Mouse (Mus musculus): ENCODE measurements at regions not wholly inside any gene's neighbourhood (a gene's known extent, or its start where the extent isn't known, plus 50 kb on each side); places are given as distances from the start of the nearest gene placed in this dataset.

GRCm38 (mm10) chr1:78876156-78876555 lies 59.6 kb downstream of the Kcne4 start:
- Histone ChIP-seq H3K9me3 (no peaks in the 10 kb centered on the region), H3K36me3 (no peaks in the 10 kb centered on the region), H3K27me3 (no peaks in the 10 kb centered on the region), H3K4me2 (no peak overlapping the region), H3K9ac (no peak overlapping the region), H3K4me3 (no peak overlapping the region), H3K4me1 (no peaks in the 10 kb centered on the region), H3K27ac (no peak overlapping the region)
- no peak for ATAC-seq (ENCODE audit: borderline replicate concordance, extremely low read depth, low FRiP score, low TSS enrichment)
- WGBS, result 83% methylated on average over 3 of the region's 3 CpGs

- H3K27me3 ChIP-seq, result no peaks in the 10 kb centered on the region
- H3K36me3 ChIP-seq, result no peaks in the 10 kb centered on the region
- no peak overlapping the region for H3K4me2 ChIP-seq
- no peak for ATAC-seq (ENCODE audit: borderline replicate concordance, extremely low read depth, low FRiP score, low TSS enrichment)
- no peaks in the 10 kb centered on the region for H3K9me3 ChIP-seq
- WGBS, result 63% methylated on average over 2 of the region's 2 CpGs
- no peak overlapping the region for H3K4me3 ChIP-seq
- H3K9ac ChIP-seq, result no peak overlapping the region
- no peaks in the 10 kb centered on the region for H3K4me1 ChIP-seq
- H3K27ac ChIP-seq, result no peak overlapping the region
These were observed 62.7 kb downstream of the Kcne4 start for GRCm38 (mm10) chr1:78879246-78879645.

- no peak overlapping the region for H3K27ac ChIP-seq
- H3K36me3 ChIP-seq, result no peaks in the 10 kb centered on the region
- H3K4me2 ChIP-seq, result no peak overlapping the region
- no peak overlapping the region for H3K4me3 ChIP-seq
- H3K4me1 ChIP-seq, result no peaks in the 10 kb centered on the region
- 74% methylated on average over 3 of the region's 3 CpGs for WGBS
- no peak for ATAC-seq (ENCODE audit: borderline replicate concordance, extremely low read depth, low FRiP score, low TSS enrichment)
- H3K9ac ChIP-seq, result no peak overlapping the region
- no peaks in the 10 kb centered on the region for H3K27me3 ChIP-seq
- H3K9me3 ChIP-seq, result no peaks in the 10 kb centered on the region
These were observed 65.9 kb downstream of the Kcne4 start for GRCm38 (mm10) chr1:78882455-78882854.

- H3K36me3 ChIP-seq, result no peaks in the 10 kb centered on the region
- no peak overlapping the region for H3K4me2 ChIP-seq
- no peak overlapping the region for H3K4me3 ChIP-seq
- no peak overlapping the region for H3K27ac ChIP-seq
- WGBS, result 72% methylated on average over 9 of the region's 9 CpGs
- no peaks in the 10 kb centered on the region for H3K27me3 ChIP-seq
- H3K4me1 ChIP-seq, result no peaks in the 10 kb centered on the region
- no peak for ATAC-seq (ENCODE audit: borderline replicate concordance, extremely low read depth, low FRiP score, low TSS enrichment)
- no peak overlapping the region for H3K9ac ChIP-seq
- H3K9me3 ChIP-seq, result no peaks in the 10 kb centered on the region
These were observed 72.7 kb downstream of the Kcne4 start for GRCm38 (mm10) chr1:78889241-78889640.

DNA sequence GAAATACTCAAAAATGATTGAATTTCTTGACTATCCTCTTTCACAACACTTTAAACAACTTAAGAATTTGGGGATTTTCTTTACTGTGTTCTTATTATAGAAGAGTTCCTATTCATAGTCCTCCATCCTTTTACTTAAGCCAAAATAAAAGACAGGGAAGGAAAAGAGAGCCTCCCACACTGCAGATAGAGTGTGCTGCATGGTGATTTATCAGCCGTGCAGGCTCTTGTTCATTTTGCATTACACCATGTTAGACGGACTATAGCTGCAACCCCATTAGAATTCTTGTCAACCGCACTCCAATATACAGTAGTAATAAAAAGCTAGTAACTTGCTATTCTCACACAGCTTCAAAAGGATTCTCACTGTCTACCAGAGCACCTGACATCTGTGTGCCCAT lies 74.8 kb downstream of the Kcne4 start:
- Histone ChIP-seq H3K4me2 (no peak overlapping the region), H3K4me3 (no peak overlapping the region), H3K9me3 (no peaks in the 10 kb centered on the region), H3K4me1 (no peaks in the 10 kb centered on the region), H3K27me3 (no peaks in the 10 kb centered on the region), H3K36me3 (no peaks in the 10 kb centered on the region), H3K27ac (no peak overlapping the region), H3K9ac (no peak overlapping the region)
- 82% methylated on average over 3 of the region's 3 CpGs for WGBS
- ATAC-seq (ENCODE audit: borderline replicate concordance, extremely low read depth, low FRiP score, low TSS enrichment), result no peak

- Histone ChIP-seq H3K4me3 (no peak overlapping the region), H3K9me3 (no peaks in the 10 kb centered on the region), H3K4me2 (no peak overlapping the region), H3K36me3 (no peaks in the 10 kb centered on the region), H3K9ac (no peak overlapping the region), H3K27ac (no peak overlapping the region), H3K4me1 (no peaks in the 10 kb centered on the region), H3K27me3 (no peaks in the 10 kb centered on the region)
- no peak for ATAC-seq (ENCODE audit: borderline replicate concordance, extremely low read depth, low FRiP score, low TSS enrichment)
- WGBS, result 62% methylated on average over 4 of the region's 4 CpGs
These were observed 77.7 kb downstream of the Kcne4 start for GRCm38 (mm10) chr1:78894301-78894700.

- no peak overlapping the region for H3K4me3 ChIP-seq
- WGBS, result 83% methylated on average over 2 of the region's 2 CpGs
- H3K27me3 ChIP-seq, result no peaks in the 10 kb centered on the region
- H3K9me3 ChIP-seq, result no peaks in the 10 kb centered on the region
- no peak overlapping the region for H3K9ac ChIP-seq
- H3K27ac ChIP-seq, result no peak overlapping the region
- no peak for ATAC-seq (ENCODE audit: borderline replicate concordance, extremely low read depth, low FRiP score, low TSS enrichment)
- no peaks in the 10 kb centered on the region for H3K4me1 ChIP-seq
- H3K36me3 ChIP-seq, result no peaks in the 10 kb centered on the region
- no peak overlapping the region for H3K4me2 ChIP-seq
These were observed 78.6 kb downstream of the Kcne4 start for GRCm38 (mm10) chr1:78895112-78895511.

GRCm38 (mm10) chr1:78907591-78907990 lies 91.0 kb downstream of the Kcne4 start:
- 68% methylated on average over 1 of the region's 1 CpGs for WGBS
- H3K4me2 ChIP-seq, result no peak overlapping the region
- H3K4me1 ChIP-seq, result no peaks in the 10 kb centered on the region
- no peak overlapping the region for H3K9ac ChIP-seq
- no peak overlapping the region for H3K4me3 ChIP-seq
- H3K36me3 ChIP-seq, result no peaks in the 10 kb centered on the region
- ATAC-seq (ENCODE audit: borderline replicate concordance, extremely low read depth, low FRiP score, low TSS enrichment), result no peak
- no peak overlapping the region for H3K27ac ChIP-seq
- H3K27me3 ChIP-seq, result no peaks in the 10 kb centered on the region
- H3K9me3 ChIP-seq, result no peaks in the 10 kb centered on the region

DNA sequence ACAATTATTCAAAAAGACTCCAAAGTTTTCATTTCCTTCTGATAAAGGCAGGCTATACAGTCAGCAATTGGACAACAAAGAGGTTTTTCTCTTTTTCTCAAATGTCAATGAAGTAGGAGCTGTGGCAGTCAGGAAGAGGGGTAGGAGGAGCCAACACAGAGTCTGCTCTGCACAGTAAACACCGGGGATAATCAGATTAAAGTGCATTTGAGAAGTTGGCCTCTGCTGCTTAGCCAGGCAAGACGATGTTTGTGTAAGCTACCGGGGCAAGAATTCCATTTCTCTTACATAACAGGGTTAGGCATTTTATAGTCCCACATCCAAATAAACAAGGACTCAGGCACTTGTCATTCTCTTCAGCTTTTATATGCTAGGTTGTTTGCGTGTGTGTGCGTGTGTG lies 91.4 kb downstream of the Kcne4 start:
- Histone ChIP-seq H3K4me3 (no peak overlapping the region), H3K4me2 (no peak overlapping the region), H3K27ac (no peak overlapping the region), H3K36me3 (no peaks in the 10 kb centered on the region), H3K9ac (no peak overlapping the region), H3K9me3 (no peaks in the 10 kb centered on the region), H3K4me1 (no peaks in the 10 kb centered on the region), H3K27me3 (no peaks in the 10 kb centered on the region)
- ATAC-seq (ENCODE audit: borderline replicate concordance, extremely low read depth, low FRiP score, low TSS enrichment), result 0 out of 2 replicates have a peak, but pooled peaks have one; percentile 19
- 31% methylated on average over 5 of the region's 5 CpGs for WGBS

- Histone ChIP-seq H3K4me1 (no peaks in the 10 kb centered on the region), H3K4me3 (no peak overlapping the region), H3K36me3 (no peaks in the 10 kb centered on the region), H3K27me3 (no peaks in the 10 kb centered on the region), H3K27ac (no peak overlapping the region), H3K4me2 (no peak overlapping the region), H3K9ac (no peak overlapping the region), H3K9me3 (no peaks in the 10 kb centered on the region)
- ATAC-seq (ENCODE audit: borderline replicate concordance, extremely low read depth, low FRiP score, low TSS enrichment), result no peak
- WGBS, result 45% methylated on average over 2 of the region's 2 CpGs
These were observed 97.2 kb downstream of the Kcne4 start for GRCm38 (mm10) chr1:78913791-78914190.

- H3K4me3 ChIP-seq, result no peak overlapping the region
- H3K9ac ChIP-seq, result no peak overlapping the region
- no peak overlapping the region for H3K27ac ChIP-seq
- no peak overlapping the region for H3K4me2 ChIP-seq
- 36% methylated on average over 1 of the region's 1 CpGs for WGBS
- H3K4me1 ChIP-seq, result no peaks in the 10 kb centered on the region
- H3K27me3 ChIP-seq, result no peaks in the 10 kb centered on the region
- no peak for ATAC-seq (ENCODE audit: borderline replicate concordance, extremely low read depth, low FRiP score, low TSS enrichment)
- H3K9me3 ChIP-seq, result no peaks in the 10 kb centered on the region
- H3K36me3 ChIP-seq, result no peaks in the 10 kb centered on the region
These were observed 103.3 kb downstream of the Kcne4 start for GRCm38 (mm10) chr1:78919863-78920262.

DNA sequence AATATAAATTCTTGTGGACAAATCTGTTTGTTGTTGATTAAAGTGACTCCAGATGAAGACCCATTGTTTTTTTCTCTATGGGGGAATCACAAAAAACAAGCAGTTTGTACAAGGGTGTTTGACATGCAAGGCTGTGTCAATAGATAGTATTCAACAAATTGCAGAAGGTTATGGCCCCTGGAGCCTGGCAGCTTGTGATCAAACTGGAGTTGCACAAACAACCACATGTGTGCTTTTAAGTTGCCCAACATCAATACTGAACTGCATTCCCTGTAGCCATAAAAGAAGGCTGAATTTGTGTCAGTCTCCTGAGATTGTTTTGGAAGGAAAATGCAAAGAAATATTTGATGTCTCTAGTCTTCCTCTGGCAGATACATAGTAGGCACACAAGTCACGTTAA lies 113.4 kb downstream of the Kcne4 start:
- Histone ChIP-seq H3K36me3 (no peaks in the 10 kb centered on the region), H3K9me3 (no peaks in the 10 kb centered on the region), H3K4me2 (no peak overlapping the region), H3K4me3 (no peak overlapping the region), H3K4me1 (no peaks in the 10 kb centered on the region), H3K27ac (no peak overlapping the region), H3K9ac (no peak overlapping the region), H3K27me3 (no peaks in the 10 kb centered on the region)
- ATAC-seq (ENCODE audit: borderline replicate concordance, extremely low read depth, low FRiP score, low TSS enrichment), result no peak
- 80% methylated on average over 1 of the region's 1 CpGs for WGBS

- H3K36me3 ChIP-seq, result no peaks in the 10 kb centered on the region
- ATAC-seq (ENCODE audit: borderline replicate concordance, extremely low read depth, low FRiP score, low TSS enrichment), result no peak
- H3K4me1 ChIP-seq, result no peaks in the 10 kb centered on the region
- H3K4me2 ChIP-seq, result no peak overlapping the region
- H3K27me3 ChIP-seq, result no peaks in the 10 kb centered on the region
- no peak overlapping the region for H3K4me3 ChIP-seq
- H3K27ac ChIP-seq, result no peak overlapping the region
- no peak overlapping the region for H3K9ac ChIP-seq
- no peaks in the 10 kb centered on the region for H3K9me3 ChIP-seq
These were observed 123.3 kb downstream of the Kcne4 start for GRCm38 (mm10) chr1:78939871-78940270.
